Mouse (Mus musculus) cerebellum, postnatal 14 days (tissue): ENCODE measurements around the gene Reg3d.
"Not testable (repeated sequence)": the region's sequence is repeated elsewhere in the genome, so short reads cannot be mapped to it uniquely, and the experiment has no call there.

Experiments used
- DNase-seq, 2 experiments: peaks; one replicate each; pipeline ENCODE4 v3.0.0; 2021; ENCODE audit warnings: mixed read lengths in 2 of 2

Gene Reg3d

GRCm38 (mm10) chr6:78378765-78379164 lies at the start of gene Reg3d:
Gene Reg3d (minus strand): TSS chr6:78378865.
- no peak for DNase-seq

GRCm38 (mm10) chr6:78425497-78425896 lies 46.8 kb upstream of the Reg3d start:
- no peak for DNase-seq

GRCm38 (mm10) chr6:78422411-78422810 lies 43.7 kb upstream of the Reg3d start, which contains the start of gene Reg1:
Gene Reg1 (plus strand): TSS chr6:78422711.
- DNase-seq: not testable (repeated sequence)

GRCm38 (mm10) chr6:78395323-78395722 lies 16.7 kb upstream of the Reg3d start, which contains the start of gene Reg2:
Gene Reg2 (plus strand): TSS chr6:78395623.
- not testable (repeated sequence) for DNase-seq

GRCm38 (mm10) chr6:78385609-78386008 lies 6.9 kb upstream of the Reg3d start:
- no peak for DNase-seq

GRCm38 (mm10) chr6:78380409-78380808 lies 1.7 kb upstream of the Reg3d start, which contains the start of gene Reg3a:
Gene Reg3a (plus strand): TSS chr6:78380709.
- DNase-seq: no peak

- DNase-seq: no peak
Measured at GRCm38 (mm10) chr6:78370357-78370756, 8.3 kb downstream of the Reg3d start, which contains the start of gene Reg3b. Gene Reg3b (plus strand): TSS chr6:78370657.

GRCm38 (mm10) chr6:78361971-78362563 lies 16.6 kb downstream of the Reg3d start:
- no peak for DNase-seq

GRCm38 (mm10) chr6:78341689-78342088 lies 37.0 kb downstream of the Reg3d start:
- DNase-seq: no peak

- no peak for DNase-seq
Measured at GRCm38 (mm10) chr6:78340296-78340695, 38.4 kb downstream of the Reg3d start.

GRCm38 (mm10) chr6:78331919-78332569 lies 46.6 kb downstream of the Reg3d start:
- peak; percentile 32 to 43 for DNase-seq

- DNase-seq: no peak
Measured at GRCm38 (mm10) chr6:78329166-78329565, 49.5 kb downstream of the Reg3d start.

GRCm38 (mm10) chr6:78327798-78328197 lies 50.9 kb downstream of the Reg3d start:
- DNase-seq: no peak
